Mouse (Mus musculus) urinary bladder, adult 2 months (tissue): ENCODE measurements around the gene Actr1a. TPM values are rescaled to one million over a fixed set of nuclear protein-coding genes. Genes with fewer than 3 reads are reported as not detected.

Experiments used
- DNase-seq: peaks from one replicate; pipeline ENCODE4 v3.0.0; 2022; ENCODE audit warnings: low spot score
- polyA plus RNA-seq: library from polyadenylated mRNA; depleted of rRNA; stranded (reverse); fragments of >200 nt; gene quantifications from 2 replicates; pipeline ENCODE4 v1.2.3, GENCODE M21; 2012

Gene Actr1a
- polyA plus RNA-seq, 1 experiment: 101 TPM

DNA sequence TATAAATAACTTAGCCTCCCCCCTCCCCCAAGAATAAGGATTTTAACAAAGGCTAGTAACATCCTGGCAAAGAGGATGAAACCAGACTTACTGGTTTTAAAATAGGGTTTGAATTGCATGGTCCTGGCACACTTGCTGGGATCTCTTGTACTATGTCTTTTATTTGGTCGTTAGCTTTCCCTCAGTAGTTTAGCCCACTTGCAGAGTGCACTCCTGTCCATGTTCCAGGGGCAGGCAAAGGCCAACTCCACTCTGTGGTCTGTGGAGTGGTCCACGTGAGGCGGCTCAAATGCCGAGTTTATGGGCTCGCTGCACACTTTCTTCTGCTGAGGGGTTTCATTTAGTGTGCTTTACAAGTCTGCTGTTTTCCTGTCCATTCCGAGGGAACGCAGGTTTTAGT is 4.3 kb upstream of the Actr1a start:
- no peak for DNase-seq

DNA sequence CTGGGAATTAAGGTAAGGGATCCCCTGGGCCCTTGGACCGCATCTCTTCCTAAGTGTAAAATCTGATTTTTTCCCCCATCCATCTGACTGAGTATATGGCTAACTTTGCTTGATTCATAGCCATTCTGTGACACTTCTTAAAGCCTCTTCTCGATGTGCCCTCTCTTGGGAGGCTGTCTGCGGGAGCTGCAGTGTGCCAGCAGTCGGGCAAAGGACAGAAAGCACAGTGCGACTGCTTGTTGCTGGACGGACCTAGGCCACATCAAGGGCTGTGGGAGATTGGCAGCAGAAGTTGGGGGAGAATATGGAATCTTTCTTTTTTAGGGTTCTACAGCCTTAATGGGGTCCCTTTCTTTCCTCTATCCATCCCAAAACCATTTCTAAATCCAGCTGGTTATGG is 3.8 kb upstream of the Actr1a start:
- DNase-seq: no peak

DNA sequence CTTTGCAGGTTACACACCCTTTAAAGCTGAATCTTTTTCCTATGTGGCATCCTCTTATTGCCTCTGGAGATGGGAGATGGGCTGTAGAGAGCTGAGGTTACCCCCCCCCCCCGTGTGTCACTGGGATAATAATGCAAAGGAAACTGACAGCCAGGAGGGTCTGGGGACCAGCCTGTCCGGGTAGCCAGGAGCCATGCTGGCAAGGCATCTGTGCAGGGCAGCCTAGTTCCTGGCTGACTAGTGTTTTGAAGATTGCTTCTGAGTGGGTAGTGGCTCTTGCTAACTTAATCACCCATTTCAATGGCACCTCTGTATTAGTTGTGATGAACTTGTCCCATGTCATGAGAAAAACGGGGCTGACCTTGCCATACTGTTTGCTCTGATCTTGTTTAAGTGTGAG is 2.9 kb upstream of the Actr1a start:
- DNase-seq: no peak

DNA sequence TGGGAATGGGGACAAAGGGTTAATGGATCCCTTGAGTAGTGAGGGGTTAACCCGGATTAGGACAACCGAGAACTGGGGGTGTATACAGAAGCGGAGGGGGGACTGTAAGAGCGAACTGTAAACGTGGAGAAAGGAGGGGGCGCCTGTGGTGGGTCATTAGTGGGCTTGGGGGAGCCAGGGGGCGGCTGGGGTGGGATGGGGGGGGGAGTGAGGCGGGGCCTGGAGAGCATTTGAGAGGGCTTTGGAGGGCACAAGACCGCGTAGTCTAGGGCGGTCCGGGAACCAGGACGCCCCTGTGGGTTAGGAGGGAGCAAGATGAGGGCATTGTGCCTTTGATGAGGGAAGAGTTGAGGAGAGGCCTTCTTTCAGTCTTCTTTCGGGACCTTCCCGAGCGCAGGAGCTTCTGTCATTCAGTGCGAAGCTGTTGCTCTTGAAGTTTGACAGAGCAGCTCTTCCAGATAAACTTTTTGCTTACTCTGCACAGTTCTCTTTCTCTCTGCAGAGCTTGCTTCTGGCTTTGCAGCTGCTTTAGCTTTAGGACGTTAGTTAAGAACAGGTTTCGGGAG is 2.0 kb upstream of the Actr1a start:
- no peak for DNase-seq

DNA sequence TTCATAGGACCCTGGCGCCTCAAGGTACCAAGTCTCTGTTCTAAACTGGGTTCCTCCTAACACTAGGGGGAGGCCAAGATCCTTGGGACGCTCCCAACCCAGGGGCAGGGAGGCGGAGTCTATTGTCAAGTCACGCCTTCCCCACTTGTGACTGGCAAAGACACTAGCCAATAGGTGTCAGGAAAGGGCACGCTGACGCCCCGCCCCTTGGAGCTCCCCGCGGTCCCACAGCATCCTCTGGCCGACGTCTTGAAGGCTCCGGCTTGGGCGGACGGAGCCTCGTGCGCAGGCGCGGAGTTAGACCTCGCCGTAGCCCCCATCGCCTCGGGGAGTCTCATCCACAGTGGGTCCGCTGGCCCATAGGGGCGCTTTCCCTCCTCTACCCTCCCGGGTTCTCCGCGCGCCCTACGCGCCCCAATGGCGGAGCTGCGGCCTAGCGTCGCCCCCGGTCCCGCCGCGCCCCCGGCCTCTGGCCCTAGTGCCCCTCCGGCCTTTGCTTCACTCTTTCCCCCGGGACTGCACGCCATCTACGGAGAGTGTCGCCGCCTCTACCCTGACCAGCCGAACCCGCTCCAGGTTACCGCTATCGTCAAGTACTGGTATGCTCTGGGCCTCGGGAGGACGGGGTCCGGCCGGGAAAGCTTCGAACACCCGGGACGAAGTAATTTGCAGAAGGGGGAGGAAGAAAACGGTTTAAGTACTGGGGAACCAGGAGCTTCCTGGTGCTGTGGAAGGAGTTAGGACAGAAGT is 1.3 kb upstream of the Actr1a start, which contains the start of gene Sufu:
Gene Sufu, plus strand, starts transcription at position 211 of the 750 bp plus-strand sequence.
- peak; percentile 84 for DNase-seq

DNA sequence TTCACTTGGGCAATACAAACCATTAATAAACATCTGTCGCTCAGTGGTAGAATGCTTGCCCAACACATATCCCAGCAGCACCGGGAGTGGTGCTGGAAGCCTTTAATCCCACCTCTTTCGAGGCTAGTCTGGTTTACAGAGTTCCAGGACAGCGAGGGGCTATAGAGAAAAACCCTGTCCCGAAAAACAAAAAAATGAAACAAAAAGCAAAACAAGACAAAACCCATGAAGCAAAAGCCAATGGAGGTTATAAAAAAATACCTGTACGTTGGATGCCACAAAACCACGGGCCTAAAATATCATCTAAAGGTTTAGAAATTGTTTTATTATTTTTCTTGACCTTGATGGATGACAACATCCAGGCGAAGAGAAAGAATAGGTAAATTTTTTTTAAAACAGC is 561 bp upstream of the Actr1a start:
- no peak for DNase-seq

DNA sequence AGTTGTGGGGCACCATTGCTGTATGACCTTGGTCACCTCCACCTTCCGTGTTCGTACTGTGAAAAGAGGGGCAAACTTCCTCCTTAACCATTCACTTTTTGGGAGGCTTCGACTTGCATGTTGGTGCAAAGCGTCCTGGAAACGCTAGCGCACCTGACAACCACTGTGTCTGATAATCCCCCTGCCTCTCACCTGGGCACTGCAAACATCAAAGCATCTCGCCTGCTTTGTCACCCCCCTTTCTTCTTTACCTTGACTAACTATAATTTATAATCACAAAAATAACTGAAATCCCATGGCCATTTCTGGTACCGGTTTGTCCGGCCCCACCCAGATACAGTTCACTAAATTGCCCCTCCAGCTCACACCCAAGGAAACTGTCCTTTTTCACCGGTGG is 838 bp downstream of the Actr1a start:
- no peak for DNase-seq

DNA sequence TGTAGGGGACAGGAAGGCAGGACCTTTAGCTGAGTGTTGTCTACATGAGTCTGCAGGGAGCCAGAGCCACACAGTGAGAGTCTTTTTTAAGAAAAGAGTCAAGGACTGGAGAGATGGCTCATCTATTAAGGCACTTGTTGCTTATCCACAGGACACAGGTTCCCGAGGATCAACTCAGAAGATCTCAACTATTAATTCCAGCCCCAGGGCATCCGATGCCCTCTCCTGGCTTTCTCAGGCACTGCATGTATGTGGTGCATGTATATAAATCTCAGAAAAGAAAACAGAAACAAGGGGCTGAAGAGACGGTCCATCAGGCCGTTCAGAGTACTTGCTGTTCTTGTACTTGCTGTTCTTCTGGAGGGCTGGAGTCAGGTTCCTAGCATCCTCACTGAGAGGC is 3.5 kb downstream of the Actr1a start:
- no peak for DNase-seq

DNA sequence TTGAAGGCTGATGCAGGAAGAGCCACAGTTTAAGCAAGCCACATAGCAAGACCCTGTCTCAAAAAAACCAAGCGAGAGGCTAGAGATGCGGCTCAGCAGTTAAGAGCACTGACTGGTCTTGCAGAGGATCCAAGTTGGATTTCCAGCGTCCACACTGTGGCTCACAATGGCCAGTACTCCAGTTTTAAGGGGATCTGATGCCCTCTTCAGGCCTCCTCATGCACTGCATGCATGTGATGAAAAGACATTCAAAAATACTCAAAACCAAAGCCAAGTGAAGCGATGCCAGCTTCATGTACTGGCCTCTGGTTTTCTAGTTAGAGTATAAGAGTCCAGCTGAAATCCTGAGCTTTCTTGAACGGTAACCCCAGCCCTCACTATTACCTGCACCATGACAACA is 5.7 kb downstream of the Actr1a start:
- no peak for DNase-seq

DNA sequence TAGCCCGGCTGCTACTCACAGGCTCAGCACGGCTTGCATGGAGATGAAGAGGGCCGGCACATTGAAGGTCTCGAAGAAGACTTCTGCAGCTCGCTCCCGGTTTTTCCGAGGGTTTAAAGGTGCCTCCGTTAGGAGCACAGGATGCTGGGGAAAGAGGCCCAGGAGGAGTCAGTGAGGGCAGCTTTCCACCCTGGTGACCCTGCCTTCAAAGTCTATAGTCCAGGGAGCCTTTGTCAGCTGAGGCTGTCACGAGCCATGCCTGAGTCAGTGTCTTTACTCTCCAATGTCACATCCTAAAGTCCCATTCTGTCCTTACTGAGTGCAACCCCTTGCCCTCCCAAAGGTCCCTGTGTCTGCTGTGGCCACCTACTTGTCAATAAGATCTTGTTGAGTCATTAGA is 13.3 kb downstream of the Actr1a start:
- DNase-seq: no peak

DNA sequence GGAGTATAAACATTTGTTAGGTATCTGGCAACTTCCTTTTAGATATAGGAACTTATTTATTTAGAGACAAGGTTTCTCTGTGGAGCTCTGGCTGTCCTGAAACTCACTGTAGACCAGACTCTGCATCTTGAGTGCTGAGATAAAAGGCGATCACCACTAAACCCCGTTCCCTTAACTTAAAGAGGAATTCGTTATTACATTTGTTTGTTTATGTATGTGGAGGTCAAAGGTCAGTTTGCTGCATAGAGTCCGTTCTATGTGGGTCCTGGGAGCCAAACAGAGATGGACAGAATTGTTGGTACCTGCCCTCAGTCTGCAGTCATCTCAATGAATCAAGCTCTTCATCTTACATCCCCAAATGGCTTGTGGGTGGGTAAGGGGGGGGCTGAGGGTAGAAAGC is 19.7 kb downstream of the Actr1a start:
- DNase-seq: no peak

DNA sequence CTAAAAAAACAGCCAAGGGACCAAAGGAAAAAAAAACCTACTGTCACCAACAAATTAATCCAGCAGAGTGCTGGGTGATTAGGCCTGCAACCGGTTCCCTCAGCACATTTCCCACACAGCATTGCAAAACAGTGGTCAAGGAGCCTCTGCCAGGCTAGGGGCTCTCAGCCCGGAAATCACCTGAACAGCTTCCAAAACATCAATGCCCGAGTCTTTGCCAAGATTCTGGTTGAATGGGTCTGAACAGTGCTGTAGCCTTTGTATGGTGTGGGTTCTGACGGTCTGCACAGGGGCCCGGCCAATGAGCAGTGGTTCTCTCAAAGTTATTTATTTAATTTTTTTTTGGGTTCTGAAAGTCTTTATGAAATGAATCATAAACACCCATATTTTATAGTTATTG is 20.1 kb downstream of the Actr1a start:
- no peak for DNase-seq

DNA sequence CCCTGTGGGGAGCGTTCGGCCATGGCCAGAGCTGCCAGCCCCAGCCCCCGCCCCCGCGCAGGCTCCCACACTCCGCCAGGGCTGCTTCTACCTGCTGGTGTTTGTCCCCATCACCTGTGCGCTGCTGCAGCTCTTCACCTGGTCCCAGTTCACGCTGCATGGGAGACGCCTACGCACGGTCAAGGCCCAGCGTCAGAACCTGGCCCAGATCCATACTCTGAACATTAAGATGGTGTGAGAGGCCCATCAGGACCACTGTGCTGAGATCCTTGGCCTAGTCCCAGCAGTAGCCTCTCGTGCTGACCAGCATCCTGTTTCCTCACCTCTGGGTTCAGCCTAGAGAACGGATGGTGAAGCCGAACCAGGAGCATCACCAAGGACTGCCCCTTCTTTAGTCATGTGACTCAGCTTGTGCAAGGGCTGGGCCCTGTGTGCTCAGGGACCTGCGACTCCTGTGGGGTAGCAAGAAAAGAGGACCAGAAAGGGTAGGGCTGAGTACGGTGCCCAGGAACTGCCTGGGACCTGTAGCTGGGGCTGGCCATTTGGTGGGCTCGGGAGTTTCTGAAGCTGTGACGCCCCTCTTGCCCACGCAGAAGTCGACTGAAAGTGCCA is 21.0 kb downstream of the Actr1a start:
- DNase-seq: no peak

DNA sequence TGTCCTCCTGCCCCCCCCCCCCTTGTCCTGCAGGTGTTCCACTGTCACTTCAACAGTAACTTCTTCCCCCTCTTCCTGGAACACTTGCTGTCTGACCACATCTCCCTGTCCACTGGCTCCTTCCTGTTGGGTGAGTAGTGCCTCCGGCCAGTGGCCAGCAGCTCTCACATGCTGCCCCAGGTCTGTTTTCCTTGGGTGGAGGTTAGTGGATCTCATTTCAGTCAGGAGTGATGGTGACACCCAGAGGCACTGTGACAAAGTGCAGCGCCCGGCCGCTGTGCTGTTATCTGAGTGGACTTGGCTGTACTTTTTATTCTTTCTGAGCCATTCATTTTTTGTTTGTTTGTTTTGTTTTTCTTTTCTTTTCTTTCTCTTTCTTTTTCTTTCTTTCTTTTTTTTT is 26.3 kb downstream of the Actr1a start:
- no peak for DNase-seq

DNA sequence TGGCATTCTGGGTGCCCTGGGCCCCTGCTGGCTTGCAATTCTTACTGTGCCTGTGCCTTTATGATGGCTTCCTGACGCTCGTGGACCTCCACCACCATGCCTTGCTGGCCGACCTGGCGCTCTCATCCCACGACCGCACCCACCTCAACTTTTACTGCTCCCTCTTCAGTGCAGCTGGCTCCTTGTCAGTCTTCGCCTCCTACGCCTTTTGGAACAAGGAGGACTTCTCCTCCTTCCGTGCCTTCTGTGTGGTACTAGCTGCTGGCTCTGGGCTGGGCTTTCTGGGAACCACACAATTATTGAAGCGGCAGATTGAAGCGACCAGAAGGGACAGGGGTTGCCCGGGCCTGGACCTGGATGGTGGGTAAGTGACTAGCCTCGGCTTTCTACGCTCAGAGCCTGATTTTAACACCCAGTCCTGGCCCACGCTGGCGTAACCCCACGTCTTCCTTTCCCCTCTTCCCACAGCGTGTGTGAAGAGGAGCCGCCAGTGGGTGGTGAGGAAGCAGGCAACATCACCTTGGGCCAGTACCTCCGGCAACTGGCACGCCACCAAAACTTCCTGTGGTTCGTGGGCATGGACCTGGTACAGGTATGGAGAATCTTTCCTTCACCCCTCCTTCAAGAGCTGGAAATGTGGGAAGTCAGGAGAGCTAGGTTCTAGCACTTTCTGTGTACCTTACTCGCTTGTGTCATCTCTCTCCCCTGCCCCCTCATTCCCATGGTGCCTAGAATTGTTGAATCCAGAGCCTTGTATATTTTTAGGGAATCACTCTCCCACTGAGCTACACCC is 27.6 kb downstream of the Actr1a start:
- no peak for DNase-seq

DNA sequence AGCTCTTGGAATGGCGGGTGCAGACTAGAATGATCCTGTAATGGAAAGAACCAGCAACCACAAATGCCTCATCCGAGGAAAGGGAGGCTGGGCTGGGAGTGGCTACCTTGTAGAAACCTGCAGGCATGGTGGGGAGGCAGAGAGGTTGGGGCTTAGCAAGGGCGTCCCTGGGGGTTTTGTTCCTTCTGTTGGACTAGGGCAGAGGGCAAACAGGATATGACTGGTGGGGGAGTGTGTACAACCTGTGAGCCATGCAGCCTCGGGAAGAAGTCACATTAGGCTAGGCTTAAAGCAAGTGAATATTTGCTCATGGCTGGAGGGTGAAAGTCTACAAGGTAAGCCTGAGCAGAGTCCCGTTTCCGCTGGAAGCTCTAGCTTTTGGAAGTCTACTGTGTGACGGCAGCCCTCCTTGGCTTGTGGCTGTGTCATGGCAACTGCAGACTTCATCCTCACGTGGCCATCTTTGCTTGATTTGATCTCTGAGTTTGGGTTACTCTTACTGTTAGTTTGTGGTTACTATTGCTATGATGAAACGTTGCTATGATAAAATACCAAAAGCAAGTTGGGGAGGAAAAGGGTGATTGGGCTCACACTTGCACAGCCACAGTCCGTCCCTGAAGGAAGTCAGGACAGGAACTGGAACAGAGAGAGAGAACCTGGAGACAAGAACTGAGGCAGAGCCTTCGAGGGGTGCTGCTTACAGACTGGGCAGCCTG is 32.1 kb downstream of the Actr1a start:
- DNase-seq: no peak

DNA sequence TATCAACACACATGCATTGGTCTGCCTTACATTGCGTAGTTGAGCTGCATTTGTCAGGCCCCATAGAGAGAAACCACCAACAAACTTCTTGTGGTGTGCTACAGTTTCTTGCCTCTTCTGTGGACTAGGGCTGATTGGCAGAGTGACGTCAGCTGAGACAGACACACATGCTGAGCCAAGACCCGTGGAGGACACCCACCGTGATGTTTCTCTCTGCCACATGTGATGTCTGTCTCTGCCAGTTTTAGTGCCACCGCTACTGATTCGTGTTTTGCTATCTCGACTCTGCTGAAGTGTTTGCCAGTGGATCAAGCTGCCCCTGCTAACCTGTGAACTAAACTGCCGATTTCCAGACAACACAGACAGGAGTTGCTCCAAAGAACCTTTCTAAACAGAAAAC is 33.4 kb downstream of the Actr1a start:
- no peak for DNase-seq

DNA sequence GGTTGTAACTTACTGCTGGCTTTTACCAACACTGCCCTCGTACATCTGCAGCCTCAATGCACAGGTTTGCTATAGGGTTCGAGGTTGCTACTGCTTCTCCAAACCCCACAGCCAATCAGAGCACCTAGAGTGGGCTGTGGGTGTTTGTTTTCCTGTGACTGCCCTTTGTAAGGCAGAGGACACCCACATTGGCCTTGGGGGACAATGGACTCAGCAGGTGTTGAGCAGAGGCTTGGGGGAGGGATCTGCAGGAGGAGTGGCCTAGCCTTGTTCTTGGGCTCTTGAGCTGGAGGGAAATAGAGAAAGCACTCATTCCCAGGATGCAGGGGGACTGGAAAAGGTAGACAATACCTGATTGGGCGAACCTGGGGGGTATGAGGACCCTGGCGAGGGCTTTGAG is 37.2 kb downstream of the Actr1a start:
- DNase-seq: no peak

DNA sequence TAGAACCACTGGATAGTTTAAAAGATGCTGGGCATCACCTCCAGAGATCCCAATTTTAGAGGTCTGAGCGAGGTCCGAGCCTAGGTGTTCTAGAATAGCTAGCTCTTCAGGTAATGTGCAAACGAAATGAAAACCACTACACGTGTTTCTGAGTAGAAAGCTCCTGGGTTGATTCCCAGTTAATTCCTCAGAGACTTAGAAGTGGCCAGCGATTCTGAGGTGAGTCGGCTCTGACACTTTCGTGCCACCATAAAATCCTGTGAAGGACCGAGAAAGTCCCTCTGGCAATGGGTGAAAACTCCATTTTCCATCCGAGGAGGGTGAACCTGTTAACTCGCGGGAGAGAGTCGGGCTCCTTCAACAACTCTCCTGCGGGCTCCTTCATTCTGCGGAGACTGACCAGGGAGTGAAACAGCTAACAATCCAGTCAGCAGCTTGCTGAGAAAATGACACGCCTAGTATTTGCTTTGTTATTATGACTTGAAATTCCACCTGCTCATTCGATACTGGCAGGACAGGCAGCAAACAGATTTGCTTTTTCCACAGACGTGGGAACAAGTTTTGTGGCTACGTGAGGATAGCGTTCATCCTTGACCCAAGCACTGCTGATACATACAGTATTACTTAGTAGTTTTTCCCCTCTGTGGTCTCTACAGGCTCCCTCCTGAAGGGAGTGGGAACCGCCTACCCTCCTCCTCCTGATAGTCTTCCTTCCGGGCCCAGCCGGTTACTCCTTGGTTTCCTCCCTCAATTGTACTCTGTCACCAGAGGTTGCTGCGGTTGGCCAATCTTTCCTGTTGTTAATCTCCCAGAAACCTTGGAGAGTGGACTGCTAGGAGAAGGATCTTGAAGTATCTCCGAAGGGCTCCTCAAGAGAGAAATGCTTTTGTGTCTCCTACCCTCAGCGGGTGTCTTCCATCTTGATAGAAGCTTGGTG is 37.9 kb downstream of the Actr1a start:
- DNase-seq: no peak

DNA sequence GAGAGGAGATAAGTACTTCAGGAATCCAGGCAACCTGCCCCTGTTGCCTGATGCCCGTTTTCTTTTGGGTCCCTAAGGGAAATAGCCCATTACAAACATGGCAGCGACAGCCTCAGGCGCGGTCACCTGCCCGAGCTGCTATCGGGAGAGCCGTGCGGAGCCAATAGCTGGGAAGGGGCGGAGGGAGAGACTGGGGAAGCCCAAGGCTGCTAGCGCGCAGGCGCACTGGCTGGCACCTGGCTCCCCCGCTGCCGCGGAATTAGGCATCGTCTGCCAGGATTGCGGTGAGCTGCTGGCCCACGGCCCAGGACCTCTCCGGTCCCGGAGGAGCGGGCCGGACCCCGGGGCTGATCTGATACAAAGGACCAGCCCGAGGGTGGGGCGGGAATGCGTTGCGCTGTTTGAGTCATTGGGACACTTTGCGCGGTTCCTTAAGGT is 38.8 kb downstream of the Actr1a start:
- peak; percentile 72 for DNase-seq
